Mouse (Mus musculus): ENCODE results near the gene Appbp2. TPM values are rescaled to one million over a fixed set of nuclear protein-coding genes. Genes with fewer than 3 reads are reported as not detected.

Appbp2 gene
- polyA plus RNA-seq, 1 experiment from 2014 or later, result 47.0 TPM

DNA sequence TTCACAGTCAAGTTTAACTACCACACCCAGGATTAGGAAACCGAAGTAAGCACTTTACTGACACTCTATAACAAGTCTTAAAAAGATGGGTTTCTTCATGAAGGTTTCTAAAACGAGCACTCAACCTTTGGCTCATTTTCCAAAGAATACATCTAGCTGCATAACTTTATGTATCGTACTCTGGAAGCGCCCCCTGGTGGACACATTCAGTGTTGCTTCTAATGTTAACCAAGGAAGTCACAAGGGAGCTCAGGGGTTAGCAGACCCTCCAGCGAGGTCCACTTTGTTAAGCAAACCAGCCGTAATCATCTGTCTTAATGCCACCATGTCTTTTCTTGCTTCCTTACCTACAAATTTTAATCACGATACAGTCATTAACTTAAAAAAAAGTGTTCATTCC lies 26.3 kb upstream of the Appbp2 start:
- Histone ChIP-seq H3K4me2 (ENCODE audit: low read length) (no peak overlapping the region), H3K4me1 (ENCODE audit: control insufficient read depth, insufficient read depth, low read depth, low read length) (no peaks in the 10 kb centered on the region), H3K9me3 (ENCODE audit: control insufficient read depth, low read length) (no peaks in the 10 kb centered on the region), H3K4me3 (ENCODE audit: low read length) (no peak overlapping the region), H3K36me3 (ENCODE audit: control insufficient read depth, insufficient read depth, low read length) (no peaks in the 10 kb centered on the region), H3K27ac (ENCODE audit: low read depth, low read length) (no peak overlapping the region), H3K9ac (ENCODE audit: low read depth, low read length) (no peak overlapping the region), H3K27me3 (replicated peaks; ENCODE audit: control insufficient read depth, insufficient read depth, low read length) (no peaks in the 10 kb centered on the region)
- ATAC-seq, result no peak
- WGBS, result 33% methylated on average over 7 of the region's 7 CpGs

DNA sequence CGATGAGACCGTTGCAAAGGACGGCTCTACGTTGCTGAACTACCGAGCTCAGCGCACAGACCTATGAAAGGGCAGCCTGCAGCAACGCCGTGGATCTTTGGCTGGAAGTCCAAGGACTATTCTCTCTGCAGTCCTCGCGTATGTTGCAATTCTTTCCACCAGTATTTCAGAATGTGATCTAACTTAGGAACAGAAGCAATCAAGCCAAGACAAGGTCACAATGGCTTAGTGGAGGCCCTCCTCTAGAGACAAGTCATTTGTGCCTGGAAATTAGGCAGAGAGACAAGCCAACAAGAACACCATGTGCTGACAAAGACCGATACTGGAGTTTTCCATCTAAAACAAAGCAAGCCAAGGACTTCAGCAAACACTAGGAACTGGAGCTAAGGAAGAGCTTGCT lies 24.0 kb upstream of the Appbp2 start:
- H3K4me1 ChIP-seq (ENCODE audit: control insufficient read depth, insufficient read depth, low read depth, low read length), result no peaks in the 10 kb centered on the region
- no peaks in the 10 kb centered on the region for H3K9me3 ChIP-seq (ENCODE audit: control insufficient read depth, low read length)
- H3K27ac ChIP-seq (ENCODE audit: low read depth, low read length), result no peak overlapping the region
- no peak overlapping the region for H3K4me2 ChIP-seq (ENCODE audit: low read length)
- 93% methylated on average over 11 of the region's 11 CpGs for WGBS
- no peak overlapping the region for H3K4me3 ChIP-seq (ENCODE audit: low read length)
- H3K9ac ChIP-seq (ENCODE audit: low read depth, low read length), result no peak overlapping the region
- H3K27me3 ChIP-seq (replicated peaks; ENCODE audit: control insufficient read depth, insufficient read depth, low read length), result no peaks in the 10 kb centered on the region
- H3K36me3 ChIP-seq (ENCODE audit: control insufficient read depth, insufficient read depth, low read length), result no peaks in the 10 kb centered on the region
- no peak for ATAC-seq

DNA sequence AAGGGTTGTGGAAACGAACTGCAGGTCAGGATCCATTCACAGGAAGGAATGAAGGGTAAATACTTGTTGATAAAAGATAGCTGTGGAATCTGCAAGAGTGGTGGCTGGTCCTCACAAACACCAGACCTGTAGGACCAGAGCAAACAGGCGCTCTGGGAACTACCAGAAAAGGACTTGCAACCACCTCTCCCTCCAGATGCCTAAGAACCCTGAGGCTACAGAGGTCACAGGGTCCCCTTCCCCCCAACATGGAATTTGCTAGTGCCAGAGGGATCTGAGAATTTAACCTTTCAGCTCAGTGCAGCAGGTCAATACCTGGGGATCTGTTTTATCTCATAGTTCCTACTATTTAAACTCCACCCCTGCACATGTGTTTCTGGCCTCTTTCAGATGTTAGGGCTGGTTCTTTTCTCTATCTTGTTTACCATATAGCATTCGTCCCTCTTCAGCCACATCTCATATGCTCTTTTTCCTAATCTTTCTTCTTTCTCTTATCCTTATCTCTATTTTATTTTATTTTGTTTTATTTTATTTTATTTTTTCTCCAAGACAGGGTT lies 20.6 kb upstream of the Appbp2 start:
- WGBS, result 56% methylated on average over 3 of the region's 3 CpGs
- no peak overlapping the region for H3K9ac ChIP-seq (ENCODE audit: low read depth, low read length)
- H3K4me1 ChIP-seq (ENCODE audit: control insufficient read depth, insufficient read depth, low read depth, low read length), result no peaks in the 10 kb centered on the region
- H3K27me3 ChIP-seq (replicated peaks; ENCODE audit: control insufficient read depth, insufficient read depth, low read length), result no peaks in the 10 kb centered on the region
- no peak for ATAC-seq
- H3K4me2 ChIP-seq (ENCODE audit: low read length), result no peak overlapping the region
- H3K4me3 ChIP-seq (ENCODE audit: low read length), result no peak overlapping the region
- no peak overlapping the region for H3K27ac ChIP-seq (ENCODE audit: low read depth, low read length)
- no peaks in the 10 kb centered on the region for H3K36me3 ChIP-seq (ENCODE audit: control insufficient read depth, insufficient read depth, low read length)
- no peaks in the 10 kb centered on the region for H3K9me3 ChIP-seq (ENCODE audit: control insufficient read depth, low read length)

DNA sequence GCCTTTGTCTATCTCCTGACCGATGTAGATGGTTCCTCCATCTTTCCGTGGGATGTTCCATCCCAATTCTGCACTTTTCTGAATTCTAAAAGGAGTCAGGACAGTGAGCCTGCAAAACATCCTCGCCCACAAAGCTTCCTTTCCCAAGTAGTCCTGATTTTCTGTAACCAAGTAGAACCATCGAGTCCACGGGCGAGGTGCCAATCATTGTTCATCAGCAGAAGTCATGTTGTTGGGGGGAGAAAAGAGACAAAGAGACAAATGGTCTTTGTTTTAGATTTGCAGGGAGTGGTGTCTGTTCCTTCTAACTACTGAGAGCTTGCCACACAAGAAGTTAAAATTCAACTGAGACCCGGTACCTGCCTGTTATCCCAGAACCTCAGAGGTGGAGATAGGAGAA lies 18.7 kb upstream of the Appbp2 start:
- no peak overlapping the region for H3K4me3 ChIP-seq (ENCODE audit: low read length)
- no peak overlapping the region for H3K4me2 ChIP-seq (ENCODE audit: low read length)
- no peaks in the 10 kb centered on the region for H3K9me3 ChIP-seq (ENCODE audit: control insufficient read depth, low read length)
- H3K4me1 ChIP-seq (ENCODE audit: control insufficient read depth, insufficient read depth, low read depth, low read length), result no peaks in the 10 kb centered on the region
- 86% methylated on average over 7 of the region's 7 CpGs for WGBS
- H3K27ac ChIP-seq (ENCODE audit: low read depth, low read length), result no peak overlapping the region
- H3K36me3 ChIP-seq (ENCODE audit: control insufficient read depth, insufficient read depth, low read length), result no peaks in the 10 kb centered on the region
- no peak overlapping the region for H3K9ac ChIP-seq (ENCODE audit: low read depth, low read length)
- no peaks in the 10 kb centered on the region for H3K27me3 ChIP-seq (replicated peaks; ENCODE audit: control insufficient read depth, insufficient read depth, low read length)
- ATAC-seq, result no peak

DNA sequence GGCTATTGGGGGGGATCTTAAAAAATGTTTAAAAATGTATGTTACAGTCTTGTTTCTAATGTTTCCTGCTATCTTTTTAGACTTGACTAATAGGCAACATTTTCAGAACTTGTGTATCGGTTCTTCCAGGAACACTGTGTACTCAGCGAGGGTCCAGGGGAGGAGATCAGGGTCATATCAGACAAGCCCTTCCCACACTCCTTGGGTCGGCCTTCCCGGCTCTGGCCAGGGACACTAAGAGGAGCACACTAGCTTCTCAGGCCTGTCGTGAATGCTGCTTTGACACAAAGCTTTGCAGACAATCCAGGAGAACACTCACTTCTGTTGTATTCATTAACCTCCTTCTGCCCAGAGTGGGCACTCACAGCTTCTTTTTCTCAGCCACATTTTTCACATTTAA lies 18.1 kb upstream of the Appbp2 start:
- Histone ChIP-seq H3K9me3 (ENCODE audit: control insufficient read depth, low read length) (no peaks in the 10 kb centered on the region), H3K27me3 (replicated peaks; ENCODE audit: control insufficient read depth, insufficient read depth, low read length) (no peaks in the 10 kb centered on the region), H3K4me1 (ENCODE audit: control insufficient read depth, insufficient read depth, low read depth, low read length) (no peaks in the 10 kb centered on the region), H3K4me2 (ENCODE audit: low read length) (no peak overlapping the region), H3K36me3 (ENCODE audit: control insufficient read depth, insufficient read depth, low read length) (no peaks in the 10 kb centered on the region), H3K4me3 (ENCODE audit: low read length) (no peak overlapping the region), H3K27ac (ENCODE audit: low read depth, low read length) (no peak overlapping the region), H3K9ac (ENCODE audit: low read depth, low read length) (no peak overlapping the region)
- WGBS, result 67% methylated on average over 5 of the region's 5 CpGs
- ATAC-seq, result no peak

DNA sequence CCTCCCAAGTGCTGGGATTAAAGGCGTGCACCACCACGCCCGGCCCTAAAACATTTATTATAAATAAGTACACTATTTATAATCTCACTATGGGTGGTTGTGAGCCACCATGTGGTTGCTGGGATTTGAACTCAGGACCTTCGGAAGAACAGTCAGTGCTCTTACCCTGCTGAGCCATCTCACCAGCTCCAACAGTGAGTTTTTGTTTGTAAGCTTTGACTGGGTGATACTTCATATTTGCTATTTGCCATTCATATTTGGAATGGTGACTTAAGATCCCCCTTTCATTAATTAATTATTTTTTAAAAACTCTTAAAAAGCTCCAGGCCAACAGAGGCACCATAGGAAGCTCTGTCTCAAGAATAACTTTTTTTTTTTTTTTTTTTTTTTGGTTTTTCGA lies 17.0 kb upstream of the Appbp2 start:
- no peaks in the 10 kb centered on the region for H3K4me1 ChIP-seq (ENCODE audit: control insufficient read depth, insufficient read depth, low read depth, low read length)
- 93% methylated on average over 5 of the region's 5 CpGs for WGBS

DNA sequence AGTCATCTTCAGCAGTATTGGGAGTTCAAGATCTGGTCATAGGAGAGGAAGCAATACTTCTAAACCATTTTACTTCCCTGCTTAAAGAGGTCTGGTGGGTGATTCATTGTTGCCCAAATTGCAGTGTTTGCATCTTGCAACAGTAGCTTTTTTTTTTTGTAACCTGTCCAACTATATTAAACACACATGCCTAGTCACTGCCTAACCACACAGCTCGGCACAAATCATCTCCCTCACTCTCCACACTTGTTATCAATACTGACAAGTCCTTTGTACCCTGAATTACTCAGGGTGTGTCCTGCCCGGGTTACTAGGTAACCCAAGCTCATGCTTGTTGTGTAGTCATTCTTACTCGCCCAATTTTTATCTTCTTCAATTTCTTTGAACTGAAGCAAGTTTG lies 15.5 kb upstream of the Appbp2 start:
- no peaks in the 10 kb centered on the region for H3K36me3 ChIP-seq (ENCODE audit: control insufficient read depth, insufficient read depth, low read length)
- H3K4me2 ChIP-seq (ENCODE audit: low read length), result no peak overlapping the region
- 59% methylated on average over 3 of the region's 3 CpGs for WGBS
- no peak overlapping the region for H3K4me3 ChIP-seq (ENCODE audit: low read length)
- no peak overlapping the region for H3K9ac ChIP-seq (ENCODE audit: low read depth, low read length)
- no peaks in the 10 kb centered on the region for H3K9me3 ChIP-seq (ENCODE audit: control insufficient read depth, low read length)
- no peak overlapping the region for H3K27ac ChIP-seq (ENCODE audit: low read depth, low read length)
- ATAC-seq, result no peak
- H3K4me1 ChIP-seq (ENCODE audit: control insufficient read depth, insufficient read depth, low read depth, low read length), result no peaks in the 10 kb centered on the region
- no peaks in the 10 kb centered on the region for H3K27me3 ChIP-seq (replicated peaks; ENCODE audit: control insufficient read depth, insufficient read depth, low read length)

More for the DNA sequence above, 17.0 kb upstream of the Appbp2 start:
- Histone ChIP-seq H3K27me3 (replicated peaks; ENCODE audit: control insufficient read depth, insufficient read depth, low read length) (no peaks in the 10 kb centered on the region), H3K27ac (ENCODE audit: low read depth, low read length) (no peak overlapping the region), H3K9ac (ENCODE audit: low read depth, low read length) (no peak overlapping the region), H3K36me3 (ENCODE audit: control insufficient read depth, insufficient read depth, low read length) (no peaks in the 10 kb centered on the region), H3K9me3 (ENCODE audit: control insufficient read depth, low read length) (no peaks in the 10 kb centered on the region), H3K4me3 (ENCODE audit: low read length) (no peak overlapping the region), H3K4me2 (ENCODE audit: low read length) (no peak overlapping the region)
- no peak for ATAC-seq

DNA sequence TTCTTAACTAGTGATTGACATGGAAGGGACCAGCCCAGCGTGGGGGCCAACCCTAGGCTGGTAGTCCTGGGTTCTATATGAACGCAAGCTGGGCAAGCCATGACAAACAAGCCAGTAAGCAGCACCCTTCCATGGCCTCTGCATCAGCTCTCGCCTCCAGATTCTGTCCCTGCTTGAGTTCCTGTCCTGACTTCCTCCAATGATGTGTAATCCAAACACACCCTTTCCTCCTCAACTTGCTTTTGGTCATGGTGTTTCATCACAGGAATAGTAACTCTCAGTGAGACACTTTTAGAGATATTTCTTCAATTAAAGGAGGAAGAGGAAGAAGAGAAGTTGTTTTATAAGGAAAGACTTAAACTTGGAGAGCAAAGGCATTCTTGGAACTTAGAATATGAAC lies 14.4 kb upstream of the Appbp2 start:
- Histone ChIP-seq H3K36me3 (ENCODE audit: control insufficient read depth, insufficient read depth, low read length) (no peaks in the 10 kb centered on the region), H3K9me3 (ENCODE audit: control insufficient read depth, low read length) (no peaks in the 10 kb centered on the region), H3K4me3 (ENCODE audit: low read length) (no peak overlapping the region), H3K27me3 (replicated peaks; ENCODE audit: control insufficient read depth, insufficient read depth, low read length) (no peaks in the 10 kb centered on the region), H3K4me2 (ENCODE audit: low read length) (no peak overlapping the region), H3K9ac (ENCODE audit: low read depth, low read length) (no peak overlapping the region), H3K27ac (ENCODE audit: low read depth, low read length) (no peak overlapping the region), H3K4me1 (ENCODE audit: control insufficient read depth, insufficient read depth, low read depth, low read length) (no peaks in the 10 kb centered on the region)
- WGBS, result 74% methylated on average over 3 of the region's 3 CpGs
- ATAC-seq, result no peak

DNA sequence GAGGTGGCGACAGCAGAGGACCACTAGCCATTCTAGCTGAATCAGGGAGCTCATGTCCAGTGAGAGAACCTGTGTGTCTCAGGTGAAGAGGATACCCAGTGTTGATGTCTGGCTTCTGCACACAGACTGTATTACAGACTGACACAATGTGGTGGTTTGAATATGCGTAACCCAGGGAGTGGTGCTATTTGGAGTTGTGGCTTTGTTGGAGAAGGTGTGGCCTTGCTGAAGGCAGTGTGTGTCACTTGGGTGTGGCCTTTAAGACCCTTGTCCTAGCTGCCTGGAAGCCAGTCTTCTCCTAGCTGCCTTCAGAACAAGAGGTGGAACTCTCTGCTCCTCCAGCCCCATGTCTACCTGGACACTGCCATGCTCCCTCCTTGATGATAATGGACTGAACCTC lies 13.2 kb upstream of the Appbp2 start:
- no peak overlapping the region for H3K4me3 ChIP-seq (ENCODE audit: low read length)
- no peaks in the 10 kb centered on the region for H3K27me3 ChIP-seq (replicated peaks; ENCODE audit: control insufficient read depth, insufficient read depth, low read length)
- H3K4me2 ChIP-seq (ENCODE audit: low read length), result no peak overlapping the region
- H3K9me3 ChIP-seq (ENCODE audit: control insufficient read depth, low read length), result no peaks in the 10 kb centered on the region
- H3K36me3 ChIP-seq (ENCODE audit: control insufficient read depth, insufficient read depth, low read length), result no peaks in the 10 kb centered on the region
- no peaks in the 10 kb centered on the region for H3K4me1 ChIP-seq (ENCODE audit: control insufficient read depth, insufficient read depth, low read depth, low read length)
- H3K9ac ChIP-seq (ENCODE audit: low read depth, low read length), result no peak overlapping the region
- ATAC-seq, result no peak
- WGBS, result 91% methylated on average over 2 of the region's 2 CpGs
- H3K27ac ChIP-seq (ENCODE audit: low read depth, low read length), result no peak overlapping the region

DNA sequence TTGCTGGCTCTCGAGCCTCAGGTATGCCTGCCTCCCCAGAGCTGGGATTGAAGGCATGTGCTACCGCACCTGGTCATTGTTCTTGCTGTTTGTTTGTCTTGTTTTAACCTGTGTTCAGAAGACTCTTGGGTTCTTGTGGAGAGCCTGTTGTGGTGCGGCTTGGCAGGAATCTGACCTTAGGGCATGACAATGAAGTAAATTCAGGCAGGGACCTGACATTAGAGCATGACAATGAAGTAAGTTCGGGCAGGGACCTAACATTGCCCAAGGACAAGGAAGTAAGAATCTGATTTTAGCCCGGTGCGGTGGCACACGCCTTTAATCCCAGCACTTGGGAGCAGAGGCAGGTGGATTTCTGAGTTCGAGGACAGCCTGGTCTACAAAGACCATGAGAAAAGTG lies 6.3 kb upstream of the Appbp2 start:
- 93% methylated on average over 8 of the region's 8 CpGs for WGBS

More for the DNA sequence above, 6.3 kb upstream of the Appbp2 start:
- Histone ChIP-seq H3K4me3 (ENCODE audit: low read length) (no peak overlapping the region), H3K36me3 (ENCODE audit: control insufficient read depth, insufficient read depth, low read length) (no peaks in the 10 kb centered on the region), H3K9me3 (ENCODE audit: control insufficient read depth, low read length) (no peaks in the 10 kb centered on the region), H3K27ac (ENCODE audit: low read depth, low read length) (no peak overlapping the region), H3K27me3 (replicated peaks; ENCODE audit: control insufficient read depth, insufficient read depth, low read length) (no peaks in the 10 kb centered on the region), H3K4me2 (ENCODE audit: low read length) (no peak overlapping the region), H3K4me1 (ENCODE audit: control insufficient read depth, insufficient read depth, low read depth, low read length) (no peaks in the 10 kb centered on the region), H3K9ac (ENCODE audit: low read depth, low read length) (no peak overlapping the region)
- ATAC-seq, result no peak

Data from hindbrain, embryonic 16.5 days (tissue).